Mouse (Mus musculus): ENCODE data around the gene Smyd4. TPM values are rescaled to one million over a fixed set of nuclear protein-coding genes. Genes with fewer than 3 reads are reported as not detected.

Gene Smyd4
- total RNA-seq, 2 experiments from 2014 or later = 13.7 to 17.5 TPM

GRCm38 (mm10) chr11:75450936-75451335, 102.7 kb downstream of the Smyd4 start:
- DNase-seq (ENCODE audit: low spot score in 2 of 2) = no peak

DNA sequence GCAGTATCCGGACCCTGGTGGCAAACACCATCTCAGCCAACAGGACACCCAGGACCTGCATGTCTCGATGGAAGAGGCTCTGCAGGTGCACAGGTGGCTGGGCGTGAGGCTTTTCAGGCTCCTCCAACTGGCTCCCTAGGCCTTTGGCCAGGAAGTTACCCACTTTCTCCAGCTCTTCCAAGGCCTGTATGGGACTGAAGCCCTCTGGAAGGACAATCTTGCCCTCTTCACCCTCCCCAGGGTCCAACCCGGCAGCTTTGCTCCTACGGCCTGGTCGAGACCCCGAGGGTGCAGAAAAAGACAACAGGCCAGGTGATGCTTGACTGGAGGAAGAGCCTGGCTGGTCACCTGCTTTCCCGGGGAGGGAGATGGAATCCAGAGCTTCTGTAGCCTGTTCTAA, 103.8 kb downstream of the Smyd4 start:
- DNase-seq (ENCODE audit: low spot score in 2 of 2) = no peak

GRCm38 (mm10) chr11:75452812-75453557, 104.8 kb downstream of the Smyd4 start:
- no peak for DNase-seq (ENCODE audit: low spot score in 2 of 2)

GRCm38 (mm10) chr11:75453991-75454930, 106.0 kb downstream of the Smyd4 start, which contains the start of gene Wdr81:
TSS of gene Wdr81 (minus strand) at chr11:75454717.
- peak; percentile 82 to 87 for DNase-seq (ENCODE audit: low spot score in 2 of 2)

Small RNA genes lying within 50 kb of the gene (microRNA-seq; reads per million reads assigned to microRNA genes)
- gene Gm47300 = 0 reads per million in 2 experiments

Other genes with a start within 250 kb of the Smyd4 start
- 1 to 10 TPM; 3.8 to 5.0 TPM for gene Hic1, start 178.9 kb upstream of the Smyd4 start, total RNA-seq (2021)
- 10 to 100 TPM in 1 of 2 experiments, 1 to 10 TPM in 1; 9.2 to 12.0 TPM for gene Ovca2, start 169.6 kb upstream of the Smyd4 start, total RNA-seq (2021)
- 10 to 100 TPM; 28.5 to 32.1 TPM for gene Dph1, start 157.2 kb upstream of the Smyd4 start, total RNA-seq (2021)
- 10 to 100 TPM; 86.2 to 91.0 TPM for gene Rtn4rl1, start 154.7 kb upstream of the Smyd4 start, total RNA-seq (2021)
- 10 to 100 TPM; 47.2 to 49.9 TPM for gene Rpa1, start 109 bp upstream of the Smyd4 start, total RNA-seq (2021)
- gene Serpinf1, start 74.3 kb downstream of the Smyd4 start, total RNA-seq (2021) = 10 to 100 TPM; 12.6 to 12.7 TPM
- gene Serpinf2, start 91.2 kb downstream of the Smyd4 start, total RNA-seq (2021) = under 1 TPM in 1 of 2 experiments, not detected in 1; 0.35 TPM
- 10 to 100 TPM; 18.7 to 19.4 TPM for gene Wdr81, start 106.3 kb downstream of the Smyd4 start, total RNA-seq (2021)
- gene Tlcd2, start 113.3 kb downstream of the Smyd4 start, total RNA-seq (2021) = under 1 TPM; 0.91 to 1.00 TPM
- 100 to 1,000 TPM; 128 to 134 TPM for gene Prpf8, start 138.4 kb downstream of the Smyd4 start, total RNA-seq (2021)
- 1 to 10 TPM; 1.6 to 1.8 TPM for gene Rilp, start 161.7 kb downstream of the Smyd4 start, total RNA-seq (2021)
- 1 to 10 TPM; 1.1 to 1.2 TPM for gene Scarf1, start 165.1 kb downstream of the Smyd4 start, total RNA-seq (2021)
- gene Slc43a2, start 183.3 kb downstream of the Smyd4 start, total RNA-seq (2021) = 10 to 100 TPM; 49.9 to 50.9 TPM
- 100 to 1,000 TPM; 330 to 343 TPM for gene Pitpna, start 239.7 kb downstream of the Smyd4 start, total RNA-seq (2021)